Mouse (Mus musculus): ENCODE measurements around the gene Aldh9a1. TPM values are rescaled to one million over a fixed set of nuclear protein-coding genes. Genes with fewer than 3 reads are reported as not detected.

Aldh9a1 gene
- polyA plus RNA-seq, 1 experiment from 2014 or later: 32.7 TPM

DNA sequence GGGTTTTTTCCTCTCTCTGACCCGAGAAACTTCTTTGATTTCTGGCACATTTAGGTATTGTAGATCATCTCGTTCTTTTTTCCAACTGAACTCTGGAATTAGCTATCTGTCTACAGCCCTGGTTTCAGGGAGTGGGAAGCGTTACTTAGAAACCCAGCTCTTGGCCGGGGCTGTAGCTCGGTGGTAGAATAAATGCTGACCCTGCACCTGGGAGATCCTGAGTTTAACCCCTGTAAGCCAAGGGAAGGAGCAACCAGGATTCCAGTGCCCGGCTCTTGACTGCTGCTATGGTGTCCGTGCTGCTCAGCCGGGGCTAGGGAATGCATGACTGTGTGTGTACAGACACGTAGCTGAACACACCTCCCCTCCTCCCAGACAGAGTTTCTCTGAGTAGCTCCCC is 8.9 kb downstream of the Aldh9a1 start:
- Histone ChIP-seq H3K9ac (no peak overlapping the region), H3K4me3 (no peak overlapping the region), H3K27ac (replicated peaks) (no peak overlapping the region), H3K36me3 (peaks cover 43% of the 10 kb centered on the region), H3K4me1 (replicated peaks) (no peaks in the 10 kb centered on the region), H3K9me3 (no peaks in the 10 kb centered on the region), H3K4me2 (no peak overlapping the region), H3K27me3 (no peaks in the 10 kb centered on the region)
- no peak for ATAC-seq (ENCODE audit: low read depth)
- 83% methylated on average over 9 of the region's 9 CpGs for WGBS

DNA sequence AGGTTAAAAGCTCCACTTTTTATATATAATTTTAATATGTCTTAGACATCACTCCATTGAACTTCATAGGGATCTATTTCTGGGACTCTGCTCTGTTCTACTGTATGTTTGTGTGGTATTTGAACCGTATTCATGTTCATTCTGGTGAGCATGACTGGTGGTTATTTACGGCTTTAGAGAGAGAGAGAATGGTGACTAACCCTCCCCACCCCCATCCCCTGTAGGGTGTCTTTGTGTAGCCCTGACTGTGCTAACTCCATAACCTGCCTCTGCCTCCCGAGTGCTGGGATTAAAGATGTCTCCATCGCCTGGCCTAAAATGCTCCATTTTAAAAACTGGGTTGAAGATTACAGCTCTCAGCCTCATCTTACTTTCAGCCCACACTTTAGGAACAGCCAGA is 10.5 kb downstream of the Aldh9a1 start:
- Histone ChIP-seq H3K36me3 (peaks cover 32% of the 10 kb centered on the region), H3K4me3 (no peak overlapping the region), H3K27me3 (no peaks in the 10 kb centered on the region), H3K9ac (no peak overlapping the region), H3K4me1 (replicated peaks) (no peaks in the 10 kb centered on the region), H3K4me2 (no peak overlapping the region), H3K27ac (replicated peaks) (no peak overlapping the region), H3K9me3 (no peaks in the 10 kb centered on the region)
- no peak for ATAC-seq (ENCODE audit: low read depth)
- WGBS: 44% methylated on average over 4 of the region's 4 CpGs

DNA sequence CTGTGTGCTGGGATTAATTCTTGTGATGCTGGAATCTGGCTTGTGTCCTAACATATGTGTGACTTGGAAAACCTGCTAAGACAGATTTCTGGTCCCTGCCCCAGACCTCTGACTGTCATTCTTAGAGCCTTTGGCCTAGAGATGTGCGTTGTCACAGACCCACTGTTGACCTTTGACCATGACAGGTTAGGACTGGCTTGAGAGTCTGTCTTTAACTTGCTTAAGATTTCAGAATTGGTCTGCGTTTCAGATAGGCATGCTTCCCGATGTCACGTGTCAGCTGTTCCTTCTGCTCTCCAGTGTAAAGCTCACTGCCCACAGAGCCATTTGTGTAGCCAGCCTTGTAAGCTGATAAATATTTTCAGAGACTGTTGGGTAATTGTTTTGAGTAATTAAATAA is 13.0 kb downstream of the Aldh9a1 start:
- ATAC-seq (ENCODE audit: low read depth): no peak
- no peaks in the 10 kb centered on the region for H3K9me3 ChIP-seq
- no peak overlapping the region for H3K9ac ChIP-seq
- H3K4me2 ChIP-seq: no peak overlapping the region
- no peak overlapping the region for H3K27ac ChIP-seq (replicated peaks)
- no peaks in the 10 kb centered on the region for H3K27me3 ChIP-seq
- peaks cover 18% of the 10 kb centered on the region for H3K36me3 ChIP-seq
- WGBS: 89% methylated on average over 4 of the region's 4 CpGs
- H3K4me1 ChIP-seq (replicated peaks): no peaks in the 10 kb centered on the region
- no peak overlapping the region for H3K4me3 ChIP-seq

- no peak for ATAC-seq (ENCODE audit: low read depth)
- H3K9ac ChIP-seq: no peak overlapping the region
- H3K36me3 ChIP-seq: peaks cover 21% of the 10 kb centered on the region
- no peaks in the 10 kb centered on the region for H3K27me3 ChIP-seq
- no peaks in the 10 kb centered on the region for H3K4me1 ChIP-seq (replicated peaks)
- H3K4me3 ChIP-seq: no peak overlapping the region
- WGBS: 42% methylated on average over 5 of the region's 5 CpGs
- no peak overlapping the region for H3K27ac ChIP-seq (replicated peaks)
- no peaks in the 10 kb centered on the region for H3K9me3 ChIP-seq
- no peak overlapping the region for H3K4me2 ChIP-seq
Observed at GRCm38 (mm10) chr1:167363322-167363721, 13.5 kb downstream of the Aldh9a1 start.

DNA sequence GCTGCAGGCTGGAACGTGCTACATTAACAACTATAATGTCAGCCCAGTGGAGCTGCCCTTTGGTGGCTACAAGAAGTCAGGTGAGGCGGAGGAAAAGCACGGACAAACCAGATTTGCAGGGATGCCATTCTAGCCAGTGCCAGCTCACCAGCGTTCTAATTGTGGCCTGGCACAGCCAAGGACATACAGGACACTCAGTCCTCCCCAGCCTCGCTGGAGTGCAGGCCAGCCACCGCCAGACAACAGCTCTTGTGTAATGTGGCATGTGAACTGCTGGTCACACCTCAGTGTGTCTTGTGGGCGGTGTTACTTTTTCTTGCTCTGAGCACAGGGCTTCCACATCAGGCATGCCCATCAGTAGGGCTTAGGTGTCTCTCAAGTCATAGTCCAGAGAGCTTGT is 16.0 kb downstream of the Aldh9a1 start:
- 89% methylated on average over 7 of the region's 7 CpGs for WGBS
- ATAC-seq (ENCODE audit: low read depth): no peak
- Histone ChIP-seq H3K4me3 (no peak overlapping the region), H3K27me3 (no peaks in the 10 kb centered on the region), H3K9me3 (no peaks in the 10 kb centered on the region), H3K4me1 (replicated peaks) (no peaks in the 10 kb centered on the region), H3K4me2 (no peak overlapping the region), H3K27ac (replicated peaks) (no peak overlapping the region), H3K36me3 (peaks cover 27% of the 10 kb centered on the region), H3K9ac (no peak overlapping the region)

DNA sequence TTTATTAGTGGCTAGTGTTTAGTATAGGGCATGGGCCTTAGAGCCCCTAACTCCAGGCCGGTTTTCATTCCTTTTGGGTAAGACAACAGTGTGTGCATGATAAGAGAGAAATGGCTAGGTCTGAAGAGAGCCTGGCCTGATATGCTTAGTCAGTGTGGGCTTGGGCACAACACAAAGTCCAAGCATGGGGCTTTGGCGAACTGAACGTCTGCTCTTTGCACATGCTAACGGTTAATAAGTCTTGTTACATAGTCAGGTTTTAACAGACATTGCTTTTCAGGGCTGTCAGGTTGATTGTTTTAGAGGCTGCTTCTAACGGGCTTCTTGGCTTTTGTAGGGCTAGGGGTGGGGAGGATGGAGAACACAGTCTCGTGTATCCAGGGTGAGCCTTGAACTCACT is 16.8 kb downstream of the Aldh9a1 start:
- Histone ChIP-seq H3K9ac (no peak overlapping the region), H3K4me2 (no peak overlapping the region), H3K36me3 (peaks cover 20% of the 10 kb centered on the region), H3K4me1 (replicated peaks) (no peaks in the 10 kb centered on the region), H3K27me3 (no peaks in the 10 kb centered on the region), H3K4me3 (no peak overlapping the region), H3K9me3 (no peaks in the 10 kb centered on the region), H3K27ac (replicated peaks) (no peak overlapping the region)
- ATAC-seq (ENCODE audit: low read depth): no peak
- WGBS: 89% methylated on average over 6 of the region's 6 CpGs

DNA sequence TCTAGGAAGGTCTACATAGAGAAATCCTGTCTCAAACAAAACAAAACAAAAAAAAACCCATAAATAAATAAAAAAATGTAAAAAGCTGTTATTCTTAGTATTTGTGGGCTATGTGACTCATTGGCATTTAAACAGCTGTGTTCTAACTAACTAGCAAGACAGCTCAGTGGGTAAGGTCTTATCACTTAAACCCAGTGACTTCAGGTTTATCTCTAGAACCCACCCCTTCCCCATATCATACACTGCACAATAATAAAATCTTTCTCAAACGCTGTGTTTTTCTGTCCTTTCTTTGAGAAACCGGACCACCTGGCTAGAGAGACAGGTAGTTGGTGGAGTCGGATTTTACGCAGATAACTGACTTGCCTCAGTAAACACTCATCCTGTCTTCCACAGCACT is 18.2 kb downstream of the Aldh9a1 start:
- no peak overlapping the region for H3K4me2 ChIP-seq
- H3K4me1 ChIP-seq (replicated peaks): no peaks in the 10 kb centered on the region
- no peaks in the 10 kb centered on the region for H3K9me3 ChIP-seq
- H3K4me3 ChIP-seq: no peak overlapping the region
- H3K9ac ChIP-seq: no peak overlapping the region
- no peak overlapping the region for H3K27ac ChIP-seq (replicated peaks)
- peaks cover 19% of the 10 kb centered on the region for H3K36me3 ChIP-seq
- WGBS: 90% methylated on average over 4 of the region's 4 CpGs
- no peak for ATAC-seq (ENCODE audit: low read depth)
- no peaks in the 10 kb centered on the region for H3K27me3 ChIP-seq

- ATAC-seq (ENCODE audit: low read depth): no peak
- no peaks in the 10 kb centered on the region for H3K4me1 ChIP-seq (replicated peaks)
- no peak overlapping the region for H3K27ac ChIP-seq (replicated peaks)
- H3K9me3 ChIP-seq: no peaks in the 10 kb centered on the region
- no peaks in the 10 kb centered on the region for H3K27me3 ChIP-seq
- no peak overlapping the region for H3K9ac ChIP-seq
- peaks cover 19% of the 10 kb centered on the region for H3K36me3 ChIP-seq
- H3K4me2 ChIP-seq: no peak overlapping the region
- no peak overlapping the region for H3K4me3 ChIP-seq
- 76% methylated on average over 7 of the region's 7 CpGs for WGBS
Observed at GRCm38 (mm10) chr1:167368513-167368912, 18.7 kb downstream of the Aldh9a1 start.

- peak; percentile 52; the same call in 1 of the 2 replicates for ATAC-seq (ENCODE audit: low read depth)
- H3K36me3 ChIP-seq: peaks cover 19% of the 10 kb centered on the region
- H3K4me2 ChIP-seq: no peak overlapping the region
- no peaks in the 10 kb centered on the region; the same call in 1 of the 2 replicates for H3K27me3 ChIP-seq
- H3K4me1 ChIP-seq (replicated peaks): peaks cover 8% of the 10 kb centered on the region; the same call in 1 of the 2 replicates
- H3K27ac ChIP-seq (replicated peaks): no peak overlapping the region
- no peak overlapping the region for H3K9ac ChIP-seq
- WGBS: 13% methylated on average over 7 of the region's 7 CpGs
- H3K4me3 ChIP-seq: no peak overlapping the region
- H3K9me3 ChIP-seq: no peaks in the 10 kb centered on the region
Observed at GRCm38 (mm10) chr1:167369905-167370304, 20.1 kb downstream of the Aldh9a1 start.

- Histone ChIP-seq H3K4me1 (replicated peaks) (peaks cover 15% of the 10 kb centered on the region; the same call in 1 of the 2 replicates), H3K4me2 (no peak overlapping the region), H3K9me3 (no peaks in the 10 kb centered on the region), H3K9ac (no peak overlapping the region), H3K27me3 (peaks cover 3% of the 10 kb centered on the region; the same call in 1 of the 2 replicates), H3K27ac (replicated peaks) (no peak overlapping the region), H3K36me3 (peaks cover 27% of the 10 kb centered on the region), H3K4me3 (no peak overlapping the region)
- 93% methylated on average over 7 of the region's 7 CpGs for WGBS
- ATAC-seq (ENCODE audit: low read depth): no peak
Observed at GRCm38 (mm10) chr1:167372739-167373138, 22.9 kb downstream of the Aldh9a1 start.

GRCm38 (mm10) chr1:167374003-167374784 is 24.4 kb downstream of the Aldh9a1 start:
- peaks cover 3% of the 10 kb centered on the region; the same call in 1 of the 2 replicates for H3K27me3 ChIP-seq
- no peaks in the 10 kb centered on the region for H3K9me3 ChIP-seq
- no peak overlapping the region for H3K4me2 ChIP-seq
- H3K27ac ChIP-seq (replicated peaks): no peak overlapping the region
- peaks cover 17% of the 10 kb centered on the region for H3K36me3 ChIP-seq
- H3K9ac ChIP-seq: no peak overlapping the region
- H3K4me1 ChIP-seq (replicated peaks): peaks cover 23% of the 10 kb centered on the region; the same call in 1 of the 2 replicates
- H3K4me3 ChIP-seq: no peak overlapping the region
- 20% methylated on average over 15 of the region's 15 CpGs for WGBS
- ATAC-seq (ENCODE audit: low read depth): peak; percentile 40; the same call in 1 of the 2 replicates

- H3K36me3 ChIP-seq: peaks cover 16% of the 10 kb centered on the region
- no peaks in the 10 kb centered on the region for H3K9me3 ChIP-seq
- no peak overlapping the region for H3K9ac ChIP-seq
- no peak for ATAC-seq (ENCODE audit: low read depth)
- 53% methylated on average over 2 of the region's 2 CpGs for WGBS
- peaks cover 23% of the 10 kb centered on the region; the same call in 1 of the 2 replicates for H3K4me1 ChIP-seq (replicated peaks)
- no peak overlapping the region for H3K27ac ChIP-seq (replicated peaks)
- no peak overlapping the region for H3K4me2 ChIP-seq
- peaks cover 3% of the 10 kb centered on the region; the same call in 1 of the 2 replicates for H3K27me3 ChIP-seq
- no peak overlapping the region for H3K4me3 ChIP-seq
Observed at GRCm38 (mm10) chr1:167374942-167375341, 25.2 kb downstream of the Aldh9a1 start.

All from neural tube, embryonic 13.5 days (tissue).